Mouse (Mus musculus) MEL (cell line): ENCODE measurements at regions not wholly inside any gene's neighbourhood (a gene's known extent, or its start where the extent isn't known, plus 50 kb on each side); places are given as distances from the start of the nearest gene placed in this dataset.
A peak's percentile ranks its signal among the peaks of the same experiment; 100 is the strongest.

Source experiments
- DNase-seq: peaks from one replicate; pipeline ENCODE4 v3.0.0; 2011; ENCODE audit warnings: low read depth, low spot score
- H3K27ac ChIP-seq: 2 replicates; pipeline ENCODE4 v1.5.1; 2012; ENCODE audit warnings: low read depth, mild to moderate bottlenecking, control low read depth, low read length, moderate library complexity; ENCODE audit not compliant: control insufficient read depth
- H3K27me3 ChIP-seq, 2 experiments: fragments of 150-350 bp in 1 of 2; sonication (generic) in 1 of 2; 2 replicates each; pipeline ENCODE4 v1.6.1; 2012; ENCODE audit warnings: low read length in 2 of 2, mild to moderate bottlenecking in 2 of 2, improper control_type of control experiment in 1 of 2, moderate library complexity in 1 of 2; ENCODE audit not compliant: insufficient read depth in 2 of 2, control insufficient read depth in 1 of 2
- H3K36me3 ChIP-seq, 2 experiments: 2 replicates each; pipeline ENCODE4 v1.6.1; 2012 to 2014; ENCODE audit warnings: low read length in 2 of 2, improper control_type of control experiment in 1 of 2, inconsistent platforms in 1 of 2, mild to moderate bottlenecking in 1 of 2; ENCODE audit not compliant: insufficient read depth in 2 of 2, control insufficient read depth in 1 of 2
- H3K4me1 ChIP-seq, 2 experiments: fragments of 150-350 bp in 1 of 2; sonication (generic) in 1 of 2; 2 replicates each; pipeline ENCODE4 v1.6.1; 2012; ENCODE audit warnings: low read length in 2 of 2, improper control_type of control experiment in 1 of 2, mild to moderate bottlenecking in 1 of 2; ENCODE audit not compliant: insufficient read depth in 2 of 2, control insufficient read depth in 1 of 2
- H3K4me3 ChIP-seq, 2 experiments: fragments of 150-350 bp in 1 of 2; sonication (generic) in 1 of 2; 2 replicates each; pipeline ENCODE4 v1.5.1; 2012; ENCODE audit warnings: low read depth in 2 of 2, low read length in 2 of 2, mild to moderate bottlenecking in 2 of 2, moderate library complexity in 2 of 2, control low read depth in 1 of 2, improper control_type of control experiment in 1 of 2; ENCODE audit not compliant: control insufficient read depth in 1 of 2, insufficient read depth in 1 of 2
- H3K79me2 ChIP-seq: 2 replicates; pipeline ENCODE4 v1.6.1; 2012; ENCODE audit warnings: mild to moderate bottlenecking, low read length, moderate library complexity; ENCODE audit not compliant: control insufficient read depth, poor library complexity, insufficient read depth
- H3K9ac ChIP-seq: 2 replicates; pipeline ENCODE4 v1.6.1; 2012; ENCODE audit warnings: low read depth, mild to moderate bottlenecking, control low read depth, low read length, moderate library complexity; ENCODE audit not compliant: control insufficient read depth, poor library complexity, severe bottlenecking
- H3K9me3 ChIP-seq: fragments of 150-350 bp; sonication (generic); replicated peaks from 2 replicates; pipeline ENCODE4 v1.6.1; 2012; ENCODE audit warnings: mild to moderate bottlenecking, low read length, improper control_type of control experiment, moderate library complexity; ENCODE audit not compliant: insufficient read depth
- BHLHE40 ChIP-seq: IDR thresholded peaks from 2 replicates; pipeline ENCODE4 v1.6.1; 2012; ENCODE audit warnings: low read depth, mild to moderate bottlenecking, inconsistent platforms, low read length, improper control_type of control experiment, borderline replicate concordance
- CHD2 ChIP-seq: IDR thresholded peaks from 2 replicates; pipeline ENCODE4 v1.6.1; 2011; ENCODE audit warnings: low read length, improper control_type of control experiment
- E2F4 ChIP-seq: IDR thresholded peaks from 2 replicates; pipeline ENCODE4 v1.6.1; 2011; ENCODE audit warnings: low read depth, low read length, improper control_type of control experiment, borderline replicate concordance
- ELF1 ChIP-seq: IDR thresholded peaks from 2 replicates; pipeline ENCODE4 v1.6.1; 2014; ENCODE audit warnings: low read depth, mild to moderate bottlenecking, inconsistent platforms, low read length, improper control_type of control experiment, moderate library complexity
- EP300 ChIP-seq, 2 experiments: IDR thresholded peaks; 2 replicates each; pipeline ENCODE4 v1.6.1; 2011; ENCODE audit warnings: improper control_type of control experiment in 2 of 2, low read length in 2 of 2, low read depth in 1 of 2, mild to moderate bottlenecking in 1 of 2
- ETS1 ChIP-seq: IDR thresholded peaks from 2 replicates; pipeline ENCODE4 v1.6.1; 2012; ENCODE audit warnings: low read depth, mild to moderate bottlenecking, inconsistent platforms, low read length, improper control_type of control experiment, moderate library complexity
- HCFC1 ChIP-seq: IDR thresholded peaks from 2 replicates; pipeline ENCODE4 v1.6.1; 2012; ENCODE audit warnings: low read depth, mild to moderate bottlenecking, inconsistent platforms, low read length, improper control_type of control experiment, moderate library complexity
- MAX ChIP-seq: IDR thresholded peaks from 2 replicates; pipeline ENCODE4 v1.6.1; 2011; ENCODE audit warnings: low read length, improper control_type of control experiment
- MAZ ChIP-seq: IDR thresholded peaks from 2 replicates; pipeline ENCODE4 v1.6.1; 2012; ENCODE audit warnings: low read depth, mild to moderate bottlenecking, inconsistent platforms, low read length, improper control_type of control experiment
- MEF2A ChIP-seq: IDR thresholded peaks from 2 replicates; pipeline ENCODE4 v1.6.1; 2014; ENCODE audit warnings: low read depth, mild to moderate bottlenecking, inconsistent platforms, low read length, improper control_type of control experiment; ENCODE audit not compliant: poor library complexity, insufficient replicate concordance, severe bottlenecking; ENCODE audit errors: extremely low read depth
- MXI1 ChIP-seq: IDR thresholded peaks from 2 replicates; pipeline ENCODE4 v1.6.1; 2011; ENCODE audit warnings: mild to moderate bottlenecking, low read depth, low read length, improper control_type of control experiment
- MYB ChIP-seq: IDR thresholded peaks from 2 replicates; pipeline ENCODE4 v1.6.1; 2011; ENCODE audit warnings: mild to moderate bottlenecking, low read depth, low read length, improper control_type of control experiment
- MYC ChIP-seq: IDR thresholded peaks from 2 replicates; pipeline ENCODE4 v1.6.1; 2011; ENCODE audit warnings: low read depth, mild to moderate bottlenecking, low read length, improper control_type of control experiment, moderate library complexity
- POLR2AphosphoS2 ChIP-seq: IDR thresholded peaks from 2 replicates; pipeline ENCODE4 v1.6.1; 2011; ENCODE audit warnings: low read length, improper control_type of control experiment
- POLR2AphosphoS5 ChIP-seq: IDR thresholded peaks from 2 replicates; pipeline ENCODE4 v1.6.1; 2012; ENCODE audit warnings: low read depth, borderline replicate concordance, mild to moderate bottlenecking, inconsistent platforms, low read length, moderate library complexity, mixed read lengths
- RAD21 ChIP-seq: IDR thresholded peaks from 2 replicates; pipeline ENCODE4 v1.6.1; 2011; ENCODE audit warnings: mild to moderate bottlenecking, low read depth, low read length, improper control_type of control experiment
- RCOR1 ChIP-seq: IDR thresholded peaks from 2 replicates; pipeline ENCODE4 v1.6.1; 2012; ENCODE audit warnings: low read depth, mild to moderate bottlenecking, inconsistent platforms, low read length, improper control_type of control experiment
- TAL1 ChIP-seq: IDR thresholded peaks from 2 replicates; pipeline ENCODE4 v1.6.1; 2012; ENCODE audit warnings: mild to moderate bottlenecking, inconsistent platforms, low read length, moderate library complexity, mixed read lengths
- TBP ChIP-seq: IDR thresholded peaks from 2 replicates; pipeline ENCODE4 v1.8.0; 2011; ENCODE audit warnings: low read depth, low read length, improper control_type of control experiment
- ZKSCAN1 ChIP-seq: IDR thresholded peaks from 2 replicates; pipeline ENCODE4 v1.6.1; 2012; ENCODE audit warnings: low read depth, mild to moderate bottlenecking, inconsistent platforms, low read length, improper control_type of control experiment, moderate library complexity
- ZMIZ1 ChIP-seq: IDR thresholded peaks from 2 replicates; pipeline ENCODE4 v1.6.1; 2012; ENCODE audit warnings: low read depth, mild to moderate bottlenecking, inconsistent platforms, low read length, improper control_type of control experiment, moderate library complexity

- no peak overlapping the region for H3K27ac ChIP-seq
- H3K9ac ChIP-seq = no peak overlapping the region
- no peaks in the 10 kb centered on the region for H3K79me2 ChIP-seq
- no peaks in the 10 kb centered on the region for H3K27me3 ChIP-seq
- no peaks in the 10 kb centered on the region for H3K4me1 ChIP-seq
- TF ChIP-seq MAZ (no peak), MAX (no peak), RCOR1 (no peak)
- no peak overlapping the region for H3K4me3 ChIP-seq
- DNase-seq = no peak
- H3K9me3 ChIP-seq = no peaks in the 10 kb centered on the region
- H3K36me3 ChIP-seq = no peaks in the 10 kb centered on the region
Observed at GRCm38 (mm10) chr8:82469824-82470223, 66.8 kb upstream of the Il15 start.

- H3K4me3 ChIP-seq = no peak overlapping the region
- H3K9ac ChIP-seq = no peak overlapping the region
- no peaks in the 10 kb centered on the region for H3K27me3 ChIP-seq
- peak; percentile 15 for DNase-seq
- no peaks in the 10 kb centered on the region for H3K36me3 ChIP-seq
- no peak overlapping the region for H3K27ac ChIP-seq
- no peaks in the 10 kb centered on the region for H3K9me3 ChIP-seq
- TF ChIP-seq EP300 (IDR thresholded peaks at IDR 0.05; ENCODE audit: low read depth in 1 of 2, low read length in 2 of 2) (no peak), ETS1 (0 out of 2 replicates have a peak, but pooled peaks have one; percentile 24)
- no peaks in the 10 kb centered on the region for H3K79me2 ChIP-seq
- H3K4me1 ChIP-seq = no peaks in the 10 kb centered on the region
Observed at GRCm38 (mm10) chr8:82462841-82463240, 59.8 kb upstream of the Il15 start.

- Histone ChIP-seq H3K4me3 (no peak overlapping the region), H3K27me3 (no peaks in the 10 kb centered on the region), H3K9ac (no peak overlapping the region), H3K36me3 (no peaks in the 10 kb centered on the region), H3K4me1 (no peaks in the 10 kb centered on the region), H3K9me3 (no peaks in the 10 kb centered on the region), H3K27ac (no peak overlapping the region), H3K79me2 (no peaks in the 10 kb centered on the region)
- DNase-seq = no peak
- TF ChIP-seq ELF1 (no peak), E2F4 (no peak), MYB (no peak), ZMIZ1 (no peak), EP300 (IDR thresholded peaks at IDR 0.05; ENCODE audit: low read depth in 1 of 2, low read length in 2 of 2) (no peak), POLR2AphosphoS2 (no peak), RCOR1 (no peak)
Observed at GRCm38 (mm10) chr8:82459007-82459406, 56.0 kb upstream of the Il15 start.

GRCm38 (mm10) chr8:82454056-82454455 lies 51.0 kb upstream of the Il15 start:
- H3K27ac ChIP-seq = no peak overlapping the region
- no peaks in the 10 kb centered on the region for H3K27me3 ChIP-seq
- H3K79me2 ChIP-seq = no peaks in the 10 kb centered on the region
- no peak overlapping the region for H3K4me3 ChIP-seq
- no peak for DNase-seq
- no peaks in the 10 kb centered on the region for H3K36me3 ChIP-seq
- no peaks in the 10 kb centered on the region for H3K4me1 ChIP-seq
- H3K9ac ChIP-seq = no peak overlapping the region
- no peaks in the 10 kb centered on the region for H3K9me3 ChIP-seq
- TF ChIP-seq ELF1 (no peak), TBP (no peak), POLR2AphosphoS5 (no peak), EP300 (IDR thresholded peaks at IDR 0.05; ENCODE audit: low read depth in 1 of 2, low read length in 2 of 2) (no peak), RAD21 (no peak), CHD2 (no peak), BHLHE40 (no peak), MXI1 (no peak), ZKSCAN1 (no peak), MEF2A (no peak), HCFC1 (no peak), ETS1 (no peak), MYB (no peak), TAL1 (no peak), MYC (no peak)
